Mouse (Mus musculus) thymus, postnatal 10 days (tissue): ENCODE data around the gene Mgll.

Source experiments
- DNase-seq, 2 experiments: peaks; one replicate each; pipeline ENCODE4 v3.0.0; 2021; ENCODE audit warnings: low spot score in 2 of 2

Mgll gene

GRCm38 (mm10) chr6:88743601-88744291 lies 19.5 kb downstream of the Mgll start:
- no peak for DNase-seq

- no peak for DNase-seq
These were observed 20.8 kb downstream of the Mgll start for GRCm38 (mm10) chr6:88745027-88745426.

GRCm38 (mm10) chr6:88746271-88746670 lies 22.1 kb downstream of the Mgll start:
- DNase-seq = no peak

- DNase-seq = no peak
These were observed 23.3 kb downstream of the Mgll start for GRCm38 (mm10) chr6:88747296-88748040.

- DNase-seq = no peak
These were observed 26.7 kb downstream of the Mgll start for GRCm38 (mm10) chr6:88750884-88751283.

- DNase-seq = no peak
These were observed 28.6 kb downstream of the Mgll start for GRCm38 (mm10) chr6:88752711-88753219.

GRCm38 (mm10) chr6:88753578-88753977 lies 29.4 kb downstream of the Mgll start:
- no peak for DNase-seq

- no peak for DNase-seq
These were observed 32.8 kb downstream of the Mgll start for GRCm38 (mm10) chr6:88756992-88757391.

- DNase-seq = no peak
These were observed 33.9 kb downstream of the Mgll start for GRCm38 (mm10) chr6:88758074-88758473.

- DNase-seq = no peak
These were observed 34.6 kb downstream of the Mgll start for GRCm38 (mm10) chr6:88758568-88759522.

- DNase-seq = no peak
These were observed 35.7 kb downstream of the Mgll start for GRCm38 (mm10) chr6:88759793-88760453.

- DNase-seq = no peak
These were observed 36.9 kb downstream of the Mgll start for GRCm38 (mm10) chr6:88760935-88761635.

GRCm38 (mm10) chr6:88761684-88762439 lies 37.6 kb downstream of the Mgll start:
- DNase-seq = no peak

- no peak for DNase-seq
These were observed 38.4 kb downstream of the Mgll start for GRCm38 (mm10) chr6:88762440-88763196.

GRCm38 (mm10) chr6:88763518-88764077 lies 39.4 kb downstream of the Mgll start:
- no peak for DNase-seq

GRCm38 (mm10) chr6:88764281-88764680 lies 40.1 kb downstream of the Mgll start:
- DNase-seq = no peak

- no peak for DNase-seq
These were observed 43.5 kb downstream of the Mgll start for GRCm38 (mm10) chr6:88767740-88768139.

GRCm38 (mm10) chr6:88769723-88770122 lies 45.5 kb downstream of the Mgll start:
- DNase-seq = peak; percentile 59 to 65
